ENCODE assay signal across 1 mouse cellular context in the genomic region with DNA sequence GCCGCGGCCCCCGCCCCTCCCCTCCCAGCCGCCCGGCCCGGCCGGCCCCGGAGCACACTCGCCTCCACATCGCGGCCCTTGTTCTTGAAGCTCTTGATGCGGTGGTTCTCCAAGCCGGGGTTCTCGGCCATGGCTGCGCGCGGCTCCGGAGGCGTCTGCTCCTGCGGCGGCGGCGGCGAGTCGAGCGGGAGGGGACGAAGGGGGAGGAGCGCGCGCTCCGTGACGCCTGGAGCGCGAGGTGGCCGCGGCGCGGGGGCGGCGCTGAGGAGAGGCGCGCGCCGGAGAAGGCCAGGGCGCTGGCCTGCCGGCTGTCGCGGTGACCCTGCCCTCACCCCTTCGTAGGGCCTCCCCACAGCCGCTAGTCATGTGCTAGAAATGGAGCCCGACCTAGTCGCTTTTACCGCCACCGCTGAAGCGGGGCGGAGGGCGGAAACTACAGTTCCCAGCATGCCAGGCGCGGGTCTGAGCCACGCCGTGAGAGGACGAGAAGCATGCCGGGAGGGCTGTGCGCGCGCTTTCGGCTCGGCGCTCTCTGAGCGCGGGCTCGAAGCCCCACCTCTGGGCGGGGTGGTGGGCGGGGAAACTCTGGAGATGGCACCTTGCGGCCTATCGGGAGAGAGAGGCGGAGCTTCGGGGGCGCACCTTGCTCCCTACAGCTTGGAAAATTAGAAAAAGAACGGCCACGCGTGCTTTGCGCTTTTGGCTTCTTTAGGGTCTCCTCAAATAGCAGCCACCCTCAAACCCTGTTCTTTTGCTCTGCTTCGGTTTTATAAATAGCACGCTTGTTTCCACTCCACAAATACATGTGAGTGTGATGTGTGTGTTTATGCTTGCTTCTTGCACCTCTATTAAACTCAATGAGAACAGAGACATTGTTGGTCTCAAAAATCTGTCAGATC.
TF ChIP-seq lines count a peak whose summit lies in the region.

A gene (minus strand): TSS at position 214 of the 899 bp plus-strand sequence.

TF ChIP-seq in MEL, 35 proteins besides CTCF, POLR2A, EP300 and RAD21 (continued from another document):
- no peak for TF ChIP-seq POLR2AphosphoS2 (IDR thresholded peaks at IDR 0.05; ENCODE audit: low read length)
- peak; percentile 95 for TF ChIP-seq E2F4 (IDR thresholded peaks at IDR 0.05; ENCODE audit: borderline replicate concordance, low read depth, low read length)
- no peak for TF ChIP-seq MAZ (IDR thresholded peaks at IDR 0.05; ENCODE audit: low read depth, low read length)
- peak; percentile 99 for TF ChIP-seq HCFC1 (IDR thresholded peaks at IDR 0.05; ENCODE audit: low read depth, low read length)
- no peak for TF ChIP-seq RCOR1 (IDR thresholded peaks at IDR 0.05; ENCODE audit: low read depth, low read length)
- peak; percentile 85; the same call in 1 of the 2 replicates for TF ChIP-seq KAT2A (conservative IDR thresholded peaks at IDR 0.05; ENCODE audit: low read depth, low read length)
- TF ChIP-seq MEF2A (IDR thresholded peaks at IDR 0.05; ENCODE audit: extremely low read depth, insufficient replicate concordance, low read depth, low read length, poor library complexity, severe bottlenecking) = no peak
- TF ChIP-seq UBTF (IDR thresholded peaks at IDR 0.05; ENCODE audit: borderline replicate concordance, insufficient read depth, low read depth, low read length) = no peak
- no peak for TF ChIP-seq CHD1 (IDR thresholded peaks at IDR 0.05; ENCODE audit: low read depth, low read length)
- TF ChIP-seq TAL1 (IDR thresholded peaks at IDR 0.05; ENCODE audit: low read length) = no peak
- TF ChIP-seq ZKSCAN1 (IDR thresholded peaks at IDR 0.05; ENCODE audit: low read depth, low read length) = no peak
- TF ChIP-seq ZNF384 (IDR thresholded peaks at IDR 0.05; ENCODE audit: low read depth, low read length) = no peak
- TF ChIP-seq ELF1 (IDR thresholded peaks at IDR 0.05; ENCODE audit: low read depth, low read length) = peak; percentile 42; the same call in 1 of the 2 replicates
- peak; percentile 77 for TF ChIP-seq MAX (IDR thresholded peaks at IDR 0.05; ENCODE audit: low read length)
